Mouse (Mus musculus): ENCODE data around the gene Zbtb32. TPM values are rescaled to one million over a fixed set of nuclear protein-coding genes. Genes with fewer than 3 reads are reported as not detected.

Gene Zbtb32
- total and polyA plus RNA-seq, 3 experiments, result 20.1 to 32.8 TPM; not detected in 1

DNA sequence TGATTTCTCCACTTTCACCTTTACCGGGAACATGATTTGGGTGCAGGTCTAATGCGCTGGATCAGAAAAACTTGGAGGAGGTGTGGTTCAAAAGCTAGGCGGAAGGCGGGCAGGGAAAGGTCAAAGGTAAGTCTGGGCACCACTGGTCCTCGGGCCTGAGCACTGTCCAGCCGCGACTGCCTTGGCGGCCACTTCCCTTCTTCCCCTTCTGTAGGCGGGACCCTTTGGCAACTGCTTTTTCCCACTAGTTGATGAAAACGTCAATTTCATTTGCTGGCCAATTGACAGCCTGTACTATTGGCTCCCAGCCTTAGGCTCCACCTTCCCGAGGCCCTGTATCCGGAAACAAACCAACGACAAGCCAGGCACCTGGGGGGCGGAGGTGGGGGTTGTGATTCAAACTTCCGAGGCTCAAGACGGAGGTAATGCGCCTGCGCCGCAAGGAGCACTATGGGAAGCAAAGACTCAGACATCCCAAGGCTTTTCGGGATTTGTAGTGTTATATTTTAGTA, 39.2 kb downstream of the Zbtb32 start, which contains the start of gene Lin37 (continued):
- TF ChIP-seq UBTF (IDR thresholded peaks at IDR 0.05; ENCODE audit: borderline replicate concordance, insufficient read depth, low read depth, low read length) (no peak), POLR2AphosphoS2 (IDR thresholded peaks at IDR 0.05; ENCODE audit: low read length) (peak; percentile 50; the same call in 1 of the 2 replicates), CTCF (IDR thresholded peaks at IDR 0.05 in 2 of 3, conservative IDR thresholded peaks at IDR 0.05 in 1 of 3; ENCODE audit: control insufficient read depth in 1 of 3, insufficient read depth in 1 of 3, low read depth in 2 of 3, low read length in 3 of 3, poor library complexity in 1 of 3, severe bottlenecking in 1 of 3) (no peak), SIN3A (IDR thresholded peaks at IDR 0.05; ENCODE audit: low read length) (peak; percentile 95), MYB (IDR thresholded peaks at IDR 0.05; ENCODE audit: low read depth, low read length) (no peak), ZKSCAN1 (IDR thresholded peaks at IDR 0.05; ENCODE audit: low read depth, low read length) (no peak), RAD21 (IDR thresholded peaks at IDR 0.05; ENCODE audit: low read depth, low read length) (no peak), CHD1 (IDR thresholded peaks at IDR 0.05; ENCODE audit: low read depth, low read length) (no peak), HCFC1 (IDR thresholded peaks at IDR 0.05; ENCODE audit: low read depth, low read length) (peak; percentile 93), USF2 (IDR thresholded peaks at IDR 0.05; ENCODE audit: borderline replicate concordance in 1 of 2, insufficient read depth in 1 of 2, low read depth in 1 of 2, low read length in 2 of 2) (no peak), ZC3H11A (IDR thresholded peaks at IDR 0.05; ENCODE audit: low read depth, low read length) (no peak), USF1 (IDR thresholded peaks at IDR 0.05; ENCODE audit: low read depth, low read length) (peak; percentile 21; the same call in 1 of the 2 replicates), GATA1 (IDR thresholded peaks at IDR 0.05; ENCODE audit: low read depth, low read length) (no peak), TCF12 (IDR thresholded peaks at IDR 0.05; ENCODE audit: low read depth, low read length) (peak; percentile 50)

- no peaks in the 10 kb centered on the region for H3K9me3 ChIP-seq (replicated peaks; ENCODE audit: insufficient read depth, low read length)
- no peaks in the 10 kb centered on the region for H3K27me3 ChIP-seq (ENCODE audit: control insufficient read depth in 1 of 2, insufficient read depth in 2 of 2, low read length in 2 of 2)
- peaks cover 2 to 10% of the 10 kb centered on the region in 2 experiments; a peak in 2 of 4 replicates for H3K4me1 ChIP-seq (ENCODE audit: control insufficient read depth in 1 of 2, insufficient read depth in 2 of 2, low read length in 2 of 2)
- peak overlapping the region; percentile 80 to 85 for H3K4me3 ChIP-seq (ENCODE audit: control insufficient read depth in 1 of 2, insufficient read depth in 1 of 2, low read depth in 2 of 2, low read length in 2 of 2)
- TF ChIP-seq MYC (IDR thresholded peaks at IDR 0.05; ENCODE audit: low read depth, low read length) (no peak), ELF1 (IDR thresholded peaks at IDR 0.05; ENCODE audit: low read depth, low read length) (no peak), RAD21 (IDR thresholded peaks at IDR 0.05; ENCODE audit: low read depth, low read length) (no peak), SMC3 (IDR thresholded peaks at IDR 0.05; ENCODE audit: low read depth, low read length) (no peak), TBP (IDR thresholded peaks at IDR 0.05; ENCODE audit: low read depth, low read length) (no peak), MEF2A (IDR thresholded peaks at IDR 0.05; ENCODE audit: extremely low read depth, insufficient replicate concordance, low read depth, low read length, poor library complexity, severe bottlenecking) (no peak), CHD1 (IDR thresholded peaks at IDR 0.05; ENCODE audit: low read depth, low read length) (no peak)
- DNase-seq (ENCODE audit: low read depth, low spot score), result peak; percentile 63
- peaks cover 18% of the 10 kb centered on the region for H3K79me2 ChIP-seq (ENCODE audit: control insufficient read depth, insufficient read depth, low read length, poor library complexity)
- H3K36me3 ChIP-seq (ENCODE audit: control insufficient read depth in 1 of 2, insufficient read depth in 2 of 2, low read length in 2 of 2), result peaks cover 0 to 8% of the 10 kb centered on the region in 2 experiments; a peak in 2 of 4 replicates
- peak overlapping the region; percentile 56 for H3K27ac ChIP-seq (ENCODE audit: control insufficient read depth, low read depth, low read length)
- peak overlapping the region; percentile 75 for H3K9ac ChIP-seq (ENCODE audit: control insufficient read depth, low read depth, low read length, poor library complexity, severe bottlenecking)
Measured at GRCm38 (mm10) chr7:30558656-30559442, 39.9 kb downstream of the Zbtb32 start.
